Mouse (Mus musculus): ENCODE measurements around the gene Eif2ak2. TPM values are rescaled to one million over a fixed set of nuclear protein-coding genes. Genes with fewer than 3 reads are reported as not detected.
A peak's percentile ranks its signal among the peaks of the same experiment; 100 is the strongest.

Eif2ak2 gene
- 6.5 and 7.5 TPM in 2 replicates for polyA plus RNA-seq (2014; fragmentation: Nextera tagmentation; extraction: Ambion mirVana)

- ATAC-seq (replicated peaks; ENCODE audit: low FRiP score) (peak; percentile 94), DNase-seq (ENCODE audit: low spot score) (peak; percentile 90)
- no peaks in the 10 kb centered on the region for H3K9me3 ChIP-seq (ENCODE audit: control insufficient read depth, low read length)
- peak within 1 kb of the TSS; percentile 18; the same call in 1 of the 2 replicates for H3K27ac ChIP-seq (ENCODE audit: low read depth, low read length)
- peaks cover 4% of the 10 kb centered on the region; the same call in 1 of the 2 replicates for H3K4me1 ChIP-seq (replicated peaks; ENCODE audit: control insufficient read depth, insufficient read depth, low read length)
- H3K4me2 ChIP-seq (ENCODE audit: low read depth, low read length, severe bottlenecking) = peak within 1 kb of the TSS; percentile 68
- peak within 1 kb of the TSS; percentile 68 for H3K9ac ChIP-seq (ENCODE audit: low read length)
- H3K4me3 ChIP-seq (ENCODE audit: low read depth, low read length) = peak within 1 kb of the TSS; percentile 48
- no peaks in the 10 kb centered on the region for H3K36me3 ChIP-seq (ENCODE audit: control insufficient read depth, insufficient read depth, low read length)
- WGBS = 3% methylated on average over 27 of the region's 28 CpGs
- no peaks in the 10 kb centered on the region for H3K27me3 ChIP-seq (ENCODE audit: control insufficient read depth, insufficient read depth, low read length)
Observed at GRCm38 (mm10) chr17:78882401-78883112, at the start of gene Eif2ak2. Gene Eif2ak2, minus strand, starts transcription at chr17:78882573.

- Histone ChIP-seq H3K4me3 (ENCODE audit: low read depth, low read length) (no peak overlapping the region), H3K27me3 (ENCODE audit: control insufficient read depth, insufficient read depth, low read length) (no peaks in the 10 kb centered on the region), H3K4me2 (ENCODE audit: low read depth, low read length, severe bottlenecking) (0 out of 2 replicates have a peak overlapping the region, but pooled peaks have one; percentile 15), H3K4me1 (replicated peaks; ENCODE audit: control insufficient read depth, insufficient read depth, low read length) (no peaks in the 10 kb centered on the region; the same call in 1 of the 2 replicates), H3K27ac (ENCODE audit: low read depth, low read length) (no peak overlapping the region), H3K9me3 (ENCODE audit: control insufficient read depth, low read length) (no peaks in the 10 kb centered on the region), H3K36me3 (ENCODE audit: control insufficient read depth, insufficient read depth, low read length) (peaks cover 8% of the 10 kb centered on the region), H3K9ac (ENCODE audit: low read length) (no peak overlapping the region)
- ATAC-seq (replicated peaks; ENCODE audit: low FRiP score) (no peak), DNase-seq (ENCODE audit: low spot score) (no peak)
- WGBS = 40% methylated on average over 6 of the region's 6 CpGs
Observed at GRCm38 (mm10) chr17:78917696-78918095, 35.3 kb upstream of the Eif2ak2 start.

GRCm38 (mm10) chr17:78916899-78917298 is 34.5 kb upstream of the Eif2ak2 start:
- Histone ChIP-seq H3K36me3 (ENCODE audit: control insufficient read depth, insufficient read depth, low read length) (peaks cover 7% of the 10 kb centered on the region), H3K4me2 (ENCODE audit: low read depth, low read length, severe bottlenecking) (peak overlapping the region; percentile 65), H3K9ac (ENCODE audit: low read length) (peak overlapping the region; percentile 67), H3K4me3 (ENCODE audit: low read depth, low read length) (peak overlapping the region; percentile 63), H3K27ac (ENCODE audit: low read depth, low read length) (peak overlapping the region; percentile 58), H3K4me1 (replicated peaks; ENCODE audit: control insufficient read depth, insufficient read depth, low read length) (no peaks in the 10 kb centered on the region; the same call in 1 of the 2 replicates), H3K27me3 (ENCODE audit: control insufficient read depth, insufficient read depth, low read length) (no peaks in the 10 kb centered on the region), H3K9me3 (ENCODE audit: control insufficient read depth, low read length) (no peaks in the 10 kb centered on the region)
- WGBS = 5% methylated on average over 11 of the region's 11 CpGs
- ATAC-seq (replicated peaks; ENCODE audit: low FRiP score) = peak; percentile 14
- no peak for DNase-seq (ENCODE audit: low spot score)

GRCm38 (mm10) chr17:78916369-78916813 is 34.0 kb upstream of the Eif2ak2 start, which contains the start of gene Cebpzos:
Gene Cebpzos, plus strand, starts transcription at chr17:78916500.
- Histone ChIP-seq H3K36me3 (ENCODE audit: control insufficient read depth, insufficient read depth, low read length) (peaks cover 3% of the 10 kb centered on the region), H3K27ac (ENCODE audit: low read depth, low read length) (peak within 1 kb of the TSS; percentile 58), H3K9me3 (ENCODE audit: control insufficient read depth, low read length) (no peaks in the 10 kb centered on the region), H3K4me3 (ENCODE audit: low read depth, low read length) (peak within 1 kb of the TSS; percentile 63), H3K27me3 (ENCODE audit: control insufficient read depth, insufficient read depth, low read length) (no peaks in the 10 kb centered on the region), H3K4me1 (replicated peaks; ENCODE audit: control insufficient read depth, insufficient read depth, low read length) (no peaks in the 10 kb centered on the region; the same call in 1 of the 2 replicates), H3K4me2 (ENCODE audit: low read depth, low read length, severe bottlenecking) (peak within 1 kb of the TSS; percentile 65), H3K9ac (ENCODE audit: low read length) (peak within 1 kb of the TSS; percentile 67)
- DNase-seq (ENCODE audit: low spot score) (peak; percentile 92), ATAC-seq (replicated peaks; ENCODE audit: low FRiP score) (peak; percentile 95)
- under 1% methylated on average over 37 of the region's 37 CpGs for WGBS

- Histone ChIP-seq H3K4me3 (ENCODE audit: low read depth, low read length) (peak overlapping the region; percentile 63), H3K36me3 (ENCODE audit: control insufficient read depth, insufficient read depth, low read length) (no peaks in the 10 kb centered on the region; the same call in 1 of the 2 replicates), H3K9me3 (ENCODE audit: control insufficient read depth, low read length) (no peaks in the 10 kb centered on the region), H3K27ac (ENCODE audit: low read depth, low read length) (no peak overlapping the region), H3K9ac (ENCODE audit: low read length) (peak overlapping the region; percentile 67), H3K4me1 (replicated peaks; ENCODE audit: control insufficient read depth, insufficient read depth, low read length) (no peaks in the 10 kb centered on the region; the same call in 1 of the 2 replicates), H3K4me2 (ENCODE audit: low read depth, low read length, severe bottlenecking) (peak overlapping the region; percentile 65), H3K27me3 (ENCODE audit: control insufficient read depth, insufficient read depth, low read length) (no peaks in the 10 kb centered on the region)
- DNase-seq (ENCODE audit: low spot score) (no peak), ATAC-seq (replicated peaks; ENCODE audit: low FRiP score) (peak; percentile 19)
- 47% methylated on average over 6 of the region's 6 CpGs for WGBS
Observed at GRCm38 (mm10) chr17:78915772-78916171, 33.4 kb upstream of the Eif2ak2 start.

GRCm38 (mm10) chr17:78913921-78914320 is 31.5 kb upstream of the Eif2ak2 start:
- no peak overlapping the region for H3K9ac ChIP-seq (ENCODE audit: low read length)
- no peak overlapping the region for H3K4me2 ChIP-seq (ENCODE audit: low read depth, low read length, severe bottlenecking)
- H3K27me3 ChIP-seq (ENCODE audit: control insufficient read depth, insufficient read depth, low read length) = no peaks in the 10 kb centered on the region
- no peak for ATAC-seq (replicated peaks; ENCODE audit: low FRiP score)
- H3K27ac ChIP-seq (ENCODE audit: low read depth, low read length) = no peak overlapping the region
- DNase-seq (ENCODE audit: low spot score) = no peak
- no peaks in the 10 kb centered on the region for H3K9me3 ChIP-seq (ENCODE audit: control insufficient read depth, low read length)
- H3K36me3 ChIP-seq (ENCODE audit: control insufficient read depth, insufficient read depth, low read length) = no peaks in the 10 kb centered on the region
- H3K4me3 ChIP-seq (ENCODE audit: low read depth, low read length) = no peak overlapping the region
- WGBS = 92% methylated on average over 3 of the region's 3 CpGs
- H3K4me1 ChIP-seq (replicated peaks; ENCODE audit: control insufficient read depth, insufficient read depth, low read length) = no peaks in the 10 kb centered on the region; the same call in 1 of the 2 replicates

- peak overlapping the region; percentile 27; the same call in 1 of the 2 replicates for H3K4me3 ChIP-seq (ENCODE audit: low read depth, low read length)
- no peak for DNase-seq (ENCODE audit: low spot score)
- H3K4me2 ChIP-seq (ENCODE audit: low read depth, low read length, severe bottlenecking) = peak overlapping the region; percentile 48
- no peaks in the 10 kb centered on the region for H3K27me3 ChIP-seq (ENCODE audit: control insufficient read depth, insufficient read depth, low read length)
- peak; percentile 29; the same call in 1 of the 2 replicates for ATAC-seq (replicated peaks; ENCODE audit: low FRiP score)
- no peak overlapping the region for H3K27ac ChIP-seq (ENCODE audit: low read depth, low read length)
- H3K36me3 ChIP-seq (ENCODE audit: control insufficient read depth, insufficient read depth, low read length) = no peaks in the 10 kb centered on the region
- no peaks in the 10 kb centered on the region; the same call in 1 of the 2 replicates for H3K4me1 ChIP-seq (replicated peaks; ENCODE audit: control insufficient read depth, insufficient read depth, low read length)
- 31% methylated on average over 6 of the region's 6 CpGs for WGBS
- no peaks in the 10 kb centered on the region for H3K9me3 ChIP-seq (ENCODE audit: control insufficient read depth, low read length)
- peak overlapping the region; percentile 20; the same call in 1 of the 2 replicates for H3K9ac ChIP-seq (ENCODE audit: low read length)
Observed at GRCm38 (mm10) chr17:78912861-78913281, 30.5 kb upstream of the Eif2ak2 start.

GRCm38 (mm10) chr17:78909374-78909773 is 27.0 kb upstream of the Eif2ak2 start:
- H3K9me3 ChIP-seq (ENCODE audit: control insufficient read depth, low read length) = no peaks in the 10 kb centered on the region
- H3K27me3 ChIP-seq (ENCODE audit: control insufficient read depth, insufficient read depth, low read length) = no peaks in the 10 kb centered on the region
- WGBS = 83% methylated on average over 2 of the region's 2 CpGs
- no peak overlapping the region for H3K9ac ChIP-seq (ENCODE audit: low read length)
- H3K27ac ChIP-seq (ENCODE audit: low read depth, low read length) = no peak overlapping the region
- H3K4me1 ChIP-seq (replicated peaks; ENCODE audit: control insufficient read depth, insufficient read depth, low read length) = no peaks in the 10 kb centered on the region
- no peak overlapping the region for H3K4me2 ChIP-seq (ENCODE audit: low read depth, low read length, severe bottlenecking)
- DNase-seq (ENCODE audit: low spot score) = no peak
- no peak overlapping the region for H3K4me3 ChIP-seq (ENCODE audit: low read depth, low read length)
- ATAC-seq (replicated peaks; ENCODE audit: low FRiP score) = no peak
- H3K36me3 ChIP-seq (ENCODE audit: control insufficient read depth, insufficient read depth, low read length) = no peaks in the 10 kb centered on the region
